Mouse (Mus musculus) brain, embryonic 14.5 days (tissue): ENCODE measurements around the gene Tmem117.

ENCODE experiments used
- CTCF ChIP-seq: fragments of 200-500 bp; IDR thresholded peaks from 2 replicates; pipeline ENCODE4 v1.5.1; 2012; ENCODE audit warnings: inconsistent platforms, mild to moderate bottlenecking, moderate library complexity, borderline replicate concordance; ENCODE audit not compliant: insufficient read depth, insufficient read length; ENCODE audit errors: extremely low read depth
- POLR2A ChIP-seq: fragments of 200-500 bp; IDR thresholded peaks from 2 replicates; pipeline ENCODE4 v1.6.1; 2012; ENCODE audit warnings: mild to moderate bottlenecking, inconsistent platforms, borderline replicate concordance; ENCODE audit not compliant: poor library complexity, insufficient read depth, insufficient read length, severe bottlenecking; ENCODE audit errors: extremely low read depth

DNA sequence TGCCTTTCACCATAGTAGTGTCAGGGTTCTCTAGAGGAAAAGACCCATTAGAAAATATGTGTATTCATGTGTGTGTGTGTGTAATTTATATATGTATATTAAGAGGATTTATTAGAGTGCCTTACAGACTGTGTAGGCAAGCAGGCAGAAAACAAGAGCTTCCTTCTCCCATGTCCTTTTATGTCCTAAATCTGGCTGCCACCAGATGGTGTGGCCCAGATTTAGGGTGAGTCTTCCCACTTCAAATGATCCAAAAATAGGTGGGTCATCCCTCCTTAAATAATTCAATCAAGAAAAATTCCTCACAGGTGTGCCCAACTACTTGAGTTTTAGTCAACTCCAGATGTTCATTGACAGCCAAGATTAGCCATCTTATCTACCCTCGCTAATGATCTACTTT is 439.0 kb downstream of the Tmem117 start:
- TF ChIP-seq CTCF (no peak), POLR2A (no peak)
